Mouse (Mus musculus) midbrain, embryonic 10.5 days (tissue): Measurements from ENCODE around the gene Micall1. TPM values are rescaled to one million over a fixed set of nuclear protein-coding genes. Genes with fewer than 3 reads are reported as not detected.

Experiments used
- DNase-seq: peaks from one replicate; pipeline ENCODE4 v3.0.0-alpha.2; 2017; ENCODE audit warnings: low spot score
- H3K27ac ChIP-seq: fragments of 300-500 bp; sonication (generic); replicated peaks from 2 replicates; pipeline ENCODE4 v1.5.1; 2016; ENCODE audit warnings: mild to moderate bottlenecking
- H3K27me3 ChIP-seq: fragments of 300-500 bp; sonication (generic); 2 replicates; pipeline ENCODE4 v1.6.1; 2016; ENCODE audit warnings: low read depth, mild to moderate bottlenecking; ENCODE audit not compliant: poor library complexity, severe bottlenecking
- H3K36me3 ChIP-seq: fragments of 300-500 bp; sonication (generic); 2 replicates; pipeline ENCODE4 v1.6.1; 2016; ENCODE audit warnings: mild to moderate bottlenecking, moderate library complexity
- H3K4me1 ChIP-seq: fragments of 300-500 bp; sonication (generic); 2 replicates; pipeline ENCODE4 v1.6.1; 2016
- H3K4me3 ChIP-seq: fragments of 300-500 bp; sonication (generic); 2 replicates; pipeline ENCODE4 v1.5.1; 2016; ENCODE audit warnings: mild to moderate bottlenecking, moderate library complexity
- H3K9me3 ChIP-seq: fragments of 300-500 bp; sonication (generic); replicated peaks from 2 replicates; pipeline ENCODE4 v1.6.1; 2016; ENCODE audit warnings: mild to moderate bottlenecking
- WGBS: fragments of 180-500 bp; shearing (Covaris S2); methylation state at CpG from one replicate; pipeline ENCODE4 v1.1.7; 2016; 5-methylcytosine and 5-hydroxymethylcytosine counted together
- polyA plus RNA-seq: library from polyadenylated mRNA; unstranded; fragments of >200 nt; fragmentation: Nextera tagmentation; extraction: Ambion mirVana; gene quantifications from 2 replicates; pipeline ENCODE4 v1.2.1, GENCODE M21; 2016

The Micall1 gene
- polyA plus RNA-seq, 1 experiment from 2014 or later, result 5.2 TPM

DNA sequence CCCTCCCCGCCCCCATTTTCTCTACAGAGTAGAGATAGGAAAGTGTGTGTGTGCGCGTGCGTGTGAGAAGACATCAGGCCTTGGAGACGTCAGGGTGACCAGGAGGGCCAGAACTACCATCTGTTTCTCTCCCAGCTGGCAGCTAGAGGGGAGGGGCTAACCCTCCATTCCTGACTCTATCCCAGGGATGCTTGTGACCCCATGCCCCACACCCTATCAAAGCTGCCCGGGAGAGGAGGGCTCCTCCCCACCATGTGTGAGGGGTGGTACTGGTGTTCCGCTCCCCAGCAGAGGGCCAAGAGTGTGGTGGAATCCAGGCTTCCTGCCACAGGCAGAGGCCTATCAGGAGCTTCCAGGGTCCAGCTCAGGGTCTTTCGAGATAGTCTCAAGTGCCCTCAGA is 58.0 kb downstream of the Micall1 start:
- H3K4me1 ChIP-seq, result peaks cover 49% of the 10 kb centered on the region
- no peaks in the 10 kb centered on the region for H3K36me3 ChIP-seq
- H3K9me3 ChIP-seq, result no peaks in the 10 kb centered on the region
- no peak overlapping the region for H3K27ac ChIP-seq
- no peak for DNase-seq
- H3K4me3 ChIP-seq, result no peak overlapping the region
- WGBS, result 59% methylated on average over 8 of the region's 8 CpGs
- peaks cover 64% of the 10 kb centered on the region for H3K27me3 ChIP-seq

DNA sequence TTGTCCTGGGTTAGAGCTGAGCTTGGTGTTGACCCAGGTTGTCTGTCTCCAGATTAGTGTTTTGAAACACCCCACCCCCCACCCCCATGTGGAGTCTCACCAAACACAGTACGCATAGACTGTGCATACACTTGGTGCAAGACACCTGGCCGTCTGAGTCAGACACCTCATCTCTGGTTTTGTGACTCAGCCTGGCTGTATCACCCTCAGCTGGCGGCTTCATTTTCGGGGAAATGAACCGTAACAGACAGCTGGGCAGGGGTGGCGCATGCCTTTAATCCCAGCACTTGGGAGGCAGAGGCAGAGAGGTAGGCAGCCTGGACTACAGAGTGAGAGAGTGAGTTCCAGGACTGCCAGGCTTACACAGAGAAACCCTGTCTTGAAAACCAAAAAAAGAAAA is 68.2 kb downstream of the Micall1 start:
- Histone ChIP-seq H3K36me3 (no peaks in the 10 kb centered on the region), H3K4me3 (no peak overlapping the region)

DNA sequence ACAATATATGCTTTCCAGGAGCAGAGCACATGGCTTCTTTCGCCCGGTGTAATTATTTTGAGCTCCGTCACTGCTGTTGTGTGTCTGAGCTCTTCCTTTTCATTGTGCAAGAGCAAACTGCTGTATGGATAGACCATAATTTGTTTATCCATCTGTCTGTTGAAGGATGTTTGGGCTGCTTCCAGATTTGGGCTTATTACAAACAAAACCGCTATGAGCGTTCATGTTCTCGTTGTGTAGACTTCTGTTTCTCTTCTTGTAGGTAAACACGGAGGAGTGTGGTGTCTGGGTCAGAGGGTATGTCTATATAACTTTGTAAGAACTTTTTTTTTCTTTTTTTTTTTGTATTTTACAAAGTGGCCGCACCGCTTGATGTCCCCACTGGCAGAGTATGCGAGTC is 76.5 kb downstream of the Micall1 start:
- Histone ChIP-seq H3K4me1 (0 out of 2 replicates have a peak, but pooled peaks cover 2% of the 10 kb centered on the region), H3K9me3 (no peaks in the 10 kb centered on the region), H3K27ac (no peak overlapping the region), H3K27me3 (no peaks in the 10 kb centered on the region), H3K4me3 (no peak overlapping the region), H3K36me3 (no peaks in the 10 kb centered on the region)
- WGBS, result 91% methylated on average over 10 of the region's 10 CpGs
- DNase-seq, result no peak

More for the DNA sequence above, 68.2 kb downstream of the Micall1 start:
- Histone ChIP-seq H3K9me3 (no peaks in the 10 kb centered on the region), H3K4me1 (peaks cover 34% of the 10 kb centered on the region), H3K27ac (0 out of 2 replicates have a peak overlapping the region, but pooled peaks have one; percentile 52), H3K27me3 (peaks cover 5% of the 10 kb centered on the region)
- WGBS, result 47% methylated on average over 6 of the region's 6 CpGs
- DNase-seq, result no peak

Other genes starting within 250 kb of the Micall1 start
- 47.1 and 52.8 TPM in 2 replicates for gene Gga1, start 231.7 kb upstream of the Micall1 start, polyA plus RNA-seq
- 0.12 TPM in 1 of 2 replicates, not detected in the other for gene Gm49510, start 209.2 kb upstream of the Micall1 start, polyA plus RNA-seq
- 16.5 and 18.7 TPM in 2 replicates for gene Sh3bp1, start 209.1 kb upstream of the Micall1 start, polyA plus RNA-seq
- gene Pdxp, start 195.0 kb upstream of the Micall1 start, polyA plus RNA-seq, result 27.3 and 29.8 TPM in 2 replicates
- gene Lgals1, start 182.2 kb upstream of the Micall1 start, polyA plus RNA-seq, result 341 and 392 TPM in 2 replicates
- gene Nol12, start 174.0 kb upstream of the Micall1 start, polyA plus RNA-seq, result 62.7 and 71.2 TPM in 2 replicates
- 39.7 and 39.8 TPM in 2 replicates for gene Triobp, start 161.2 kb upstream of the Micall1 start, polyA plus RNA-seq
- gene H1f0, start 80.4 kb upstream of the Micall1 start, polyA plus RNA-seq, result 421 and 499 TPM in 2 replicates
- not detected in 2 replicates for gene Galr3, start 67.0 kb upstream of the Micall1 start, polyA plus RNA-seq
- 65.1 and 66.6 TPM in 2 replicates for gene Ankrd54, start 46.0 kb upstream of the Micall1 start, polyA plus RNA-seq
- gene Eif3l, start 33.7 kb upstream of the Micall1 start, polyA plus RNA-seq, result 260 and 273 TPM in 2 replicates
- gene Polr2f, start 32.1 kb downstream of the Micall1 start, polyA plus RNA-seq, result 344 and 395 TPM in 2 replicates
- gene 1700088E04Rik, start 32.4 kb downstream of the Micall1 start, polyA plus RNA-seq, result 7.8 and 10.0 TPM in 2 replicates
- 0.61 and 2.5 TPM in 2 replicates for gene Sox10, start 56.3 kb downstream of the Micall1 start, polyA plus RNA-seq
- 42.1 and 52.2 TPM in 2 replicates for gene Pick1, start 120.3 kb downstream of the Micall1 start, polyA plus RNA-seq
- gene Gm49486, start 120.5 kb downstream of the Micall1 start, polyA plus RNA-seq, result 0.12 and 0.34 TPM in 2 replicates
- gene Slc16a8, start 145.9 kb downstream of the Micall1 start, polyA plus RNA-seq, result 0.06 and 0.14 TPM in 2 replicates
- 1.1 and 2.4 TPM in 2 replicates for gene Baiap2l2, start 176.6 kb downstream of the Micall1 start, polyA plus RNA-seq
- 20.4 and 26.8 TPM in 2 replicates for gene Pla2g6, start 219.5 kb downstream of the Micall1 start, polyA plus RNA-seq
- gene Maff, start 237.7 kb downstream of the Micall1 start, polyA plus RNA-seq, result 1.3 TPM in 2 replicates